14 mouse cellular contexts compared by ENCODE assay signal in the genomic region with DNA sequence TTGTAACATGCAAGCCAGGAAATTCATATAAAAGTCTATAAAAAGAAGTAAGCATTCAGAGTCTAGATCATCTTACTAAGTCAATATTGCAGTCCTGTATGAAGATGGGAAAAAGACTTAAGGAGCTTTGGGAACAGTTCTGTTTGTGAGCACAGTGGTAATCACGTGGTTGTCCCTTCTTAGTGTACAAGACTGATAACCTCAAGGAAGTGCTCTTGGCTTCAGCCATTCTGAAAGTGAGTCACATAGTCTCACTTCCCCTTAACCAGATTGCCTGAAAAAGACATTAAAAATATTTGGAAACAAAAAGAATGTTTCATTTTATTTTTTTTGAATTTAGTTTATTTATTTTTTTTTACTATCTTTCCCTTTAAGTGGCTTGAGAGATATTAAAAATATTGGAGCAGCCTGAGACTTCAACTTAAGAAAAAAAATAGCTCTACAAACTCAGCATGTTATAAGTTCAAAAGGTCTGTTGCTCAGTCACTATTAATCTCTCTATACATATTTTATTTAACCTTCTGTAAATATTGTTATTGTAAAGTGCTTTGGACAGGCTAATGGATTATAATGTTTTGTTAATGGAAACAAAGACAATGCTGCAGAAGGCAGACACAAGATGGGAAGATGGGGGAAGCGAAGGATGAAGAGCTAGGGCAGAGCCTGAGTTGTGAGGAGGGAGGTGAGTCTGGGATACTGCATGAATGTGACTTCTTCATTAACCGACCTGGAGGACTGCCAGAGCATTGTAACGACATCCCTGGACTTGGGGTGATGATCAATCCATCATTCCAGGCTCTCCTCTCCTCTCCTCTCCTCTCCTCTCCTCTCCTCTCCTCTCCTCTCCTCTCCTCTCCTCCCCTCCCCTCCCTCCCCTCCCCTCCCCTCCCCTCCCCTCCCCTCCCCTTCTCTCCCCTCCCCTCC.
DNase-seq lines count a peak whose midpoint lies in the region; ATAC-seq and TF ChIP-seq lines count a peak whose summit lies in the region.
"Had no signal": no experiment of that assay in that cellular context is flagged by ENCODE, and none has a peak within 500 bp of the region (broad histone marks: within the 10 kb centered on the region; RNA-seq: fewer than 3 reads in every experiment).

No protein-coding gene starts in this region.

- H3K4me2 ChIP-seq in hindbrain, embryonic 16.5 days (ENCODE audit: low read length): no peak overlapping the region
- H3K4me2 ChIP-seq in lung, postnatal 0 days (replicated peaks; ENCODE audit: low read depth, low read length): no peak overlapping the region
- H3K4me2 ChIP-seq: liver, embryonic 11.5 days had no signal

- no peak for ATAC-seq in hindbrain, embryonic 16.5 days
- ATAC-seq in lung, postnatal 0 days: no peak
- ATAC-seq in granulocyte monocyte progenitor cell, adult 5-6 weeks (replicated peaks; ENCODE audit: poor library complexity, severe bottlenecking): peak; percentile 68; the same call in 1 of the 2 replicates
- ATAC-seq in megakaryocyte progenitor cell, adult 5-6 weeks (replicated peaks; ENCODE audit: poor library complexity): peak; percentile 79

- no peak for DNase-seq in hindbrain, embryonic 10.5 days (ENCODE audit: low spot score)
- DNase-seq in lung, postnatal 0 days (ENCODE audit: low spot score): peak; percentile 17
- DNase-seq in lung, postnatal 36 days: no peak
- no peak for DNase-seq in layer of hippocampus, adult 8-10 months (ENCODE audit: low spot score in 2 of 2)
- DNase-seq: cerebellum, postnatal 36 days; layer of hippocampus, postnatal 36 days; retina, postnatal 1 day; spleen, adult 18-20 months had no signal

- no peak overlapping the region for H3K9ac ChIP-seq in hindbrain, embryonic 16.5 days (ENCODE audit: low read depth, low read length)
- H3K9ac ChIP-seq in lung, postnatal 0 days (replicated peaks; ENCODE audit: low read depth): no peak overlapping the region
- H3K9ac ChIP-seq: heart, embryonic 13.5 days had no signal

- no peaks in the 10 kb centered on the region for H3K9me3 ChIP-seq in hindbrain, embryonic 10.5 days
- H3K9me3 ChIP-seq in hindbrain, embryonic 16.5 days (ENCODE audit: control insufficient read depth, low read length): no peaks in the 10 kb centered on the region
- H3K9me3 ChIP-seq in lung, postnatal 0 days (ENCODE audit: low read length): no peaks in the 10 kb centered on the region
- H3K9me3 ChIP-seq: heart, embryonic 13.5 days had no signal

- peak overlapping the region; percentile 53; the same call in 1 of the 2 replicates for H3K27ac ChIP-seq in hindbrain, embryonic 10.5 days
- H3K27ac ChIP-seq in hindbrain, embryonic 16.5 days (ENCODE audit: low read depth, low read length): no peak overlapping the region
- H3K27ac ChIP-seq in lung, postnatal 0 days (ENCODE audit: low read length): no peak overlapping the region

- no peaks in the 10 kb centered on the region for H3K36me3 ChIP-seq in hindbrain, embryonic 10.5 days
- H3K36me3 ChIP-seq in hindbrain, embryonic 16.5 days (ENCODE audit: control insufficient read depth, insufficient read depth, low read length): no peaks in the 10 kb centered on the region
- H3K36me3 ChIP-seq in lung, postnatal 0 days (ENCODE audit: insufficient read depth, low read length): no peaks in the 10 kb centered on the region
- H3K36me3 ChIP-seq: heart, embryonic 13.5 days had no signal

- H3K4me3 ChIP-seq in hindbrain, embryonic 10.5 days: no peak overlapping the region
- no peak overlapping the region for H3K4me3 ChIP-seq in hindbrain, embryonic 16.5 days (ENCODE audit: low read length)
- H3K4me3 ChIP-seq in lung, postnatal 0 days (ENCODE audit: low read depth, low read length): no peak overlapping the region
- H3K4me3 ChIP-seq: heart, embryonic 13.5 days; megakaryocyte, embryonic 14.5 days had no signal

- no peak for TF ChIP-seq EP300 in lung, postnatal 0 days (IDR thresholded peaks at IDR 0.05)

- TF ChIP-seq CTCF in lung, postnatal 0 days (IDR thresholded peaks at IDR 0.05): no peak

- H3K27me3 ChIP-seq in hindbrain, embryonic 10.5 days (ENCODE audit: insufficient read depth, poor library complexity, severe bottlenecking): no peaks in the 10 kb centered on the region
- H3K27me3 ChIP-seq in hindbrain, embryonic 16.5 days (replicated peaks; ENCODE audit: control insufficient read depth, insufficient read depth, low read length): no peaks in the 10 kb centered on the region
- H3K27me3 ChIP-seq in lung, postnatal 0 days (replicated peaks; ENCODE audit: insufficient read depth, low read length): no peaks in the 10 kb centered on the region
- H3K27me3 ChIP-seq: heart, embryonic 13.5 days; megakaryocyte, embryonic 14.5 days had no signal

- H3K4me1 ChIP-seq in hindbrain, embryonic 10.5 days (replicated peaks): peaks cover 30% of the 10 kb centered on the region
- peaks cover 19% of the 10 kb centered on the region for H3K4me1 ChIP-seq in hindbrain, embryonic 16.5 days (ENCODE audit: control insufficient read depth, insufficient read depth, low read depth, low read length)
- H3K4me1 ChIP-seq in lung, postnatal 0 days (ENCODE audit: insufficient read depth, low read depth, low read length): peaks cover 7% of the 10 kb centered on the region; the same call in 1 of the 2 replicates
- H3K4me1 ChIP-seq: megakaryocyte, embryonic 14.5 days had no signal

- 71% methylated on average over 4 of the region's 4 CpGs for WGBS in hindbrain, embryonic 10.5 days
- 38% methylated on average over 4 of the region's 4 CpGs for WGBS in hindbrain, embryonic 16.5 days
- WGBS in lung, postnatal 0 days: 38% methylated on average over 4 of the region's 4 CpGs

Comparison
In these comparisons a context has a peak if more than half of its experiments do, and no peak if none do; other contexts are left out.
1. ATAC-seq: peak in granulocyte monocyte progenitor cell, adult 5-6 weeks (single experiment) and megakaryocyte progenitor cell, adult 5-6 weeks (single experiment); none in hindbrain, embryonic 16.5 days (single experiment) and lung, postnatal 0 days (single experiment).